Mouse (Mus musculus) thymus, postnatal 25 days (tissue): Measurements from ENCODE around the gene Zgpat.

Source experiments
- DNase-seq: peaks from one replicate; pipeline ENCODE4 v3.0.0; 2022

Zgpat gene

GRCm38 (mm10) chr2:181385885-181386284 is 21.2 kb downstream of the Zgpat start:
- no peak for DNase-seq

- DNase-seq = no peak
Measured at GRCm38 (mm10) chr2:181386663-181387210, 22.0 kb downstream of the Zgpat start.

GRCm38 (mm10) chr2:181390136-181390870 is 25.6 kb downstream of the Zgpat start:
- no peak for DNase-seq

GRCm38 (mm10) chr2:181391022-181391421 is 26.3 kb downstream of the Zgpat start:
- no peak for DNase-seq

GRCm38 (mm10) chr2:181391541-181391940 is 26.8 kb downstream of the Zgpat start:
- DNase-seq = no peak

- DNase-seq = peak; percentile 81
Measured at GRCm38 (mm10) chr2:181392600-181393213, 28.0 kb downstream of the Zgpat start.

- no peak for DNase-seq
Measured at GRCm38 (mm10) chr2:181394086-181394485, 29.4 kb downstream of the Zgpat start.

GRCm38 (mm10) chr2:181397207-181397761 is 32.6 kb downstream of the Zgpat start:
- DNase-seq = no peak

GRCm38 (mm10) chr2:181401497-181401896 is 36.8 kb downstream of the Zgpat start:
- no peak for DNase-seq

GRCm38 (mm10) chr2:181403722-181404121 is 39.0 kb downstream of the Zgpat start:
- DNase-seq = no peak

GRCm38 (mm10) chr2:181409643-181410042 is 44.9 kb downstream of the Zgpat start:
- no peak for DNase-seq

GRCm38 (mm10) chr2:181410760-181411473 is 46.2 kb downstream of the Zgpat start:
- peak; percentile 37 for DNase-seq

GRCm38 (mm10) chr2:181413141-181413540 is 48.4 kb downstream of the Zgpat start:
- DNase-seq = no peak

GRCm38 (mm10) chr2:181415945-181416344 is 51.2 kb downstream of the Zgpat start:
- DNase-seq = no peak

GRCm38 (mm10) chr2:181419359-181419758 is 54.6 kb downstream of the Zgpat start:
- no peak for DNase-seq

GRCm38 (mm10) chr2:181420426-181420825 is 55.7 kb downstream of the Zgpat start:
- no peak for DNase-seq

GRCm38 (mm10) chr2:181420903-181421638 is 56.3 kb downstream of the Zgpat start:
- DNase-seq = no peak

- DNase-seq = no peak
Measured at GRCm38 (mm10) chr2:181423834-181424233, 59.1 kb downstream of the Zgpat start.
